Mouse (Mus musculus) 3T3-L1 (cell line): Measurements from ENCODE around the gene Ccn2.
A peak's percentile ranks its signal among the peaks of the same experiment; 100 is the strongest.

Experiments
- DNase-seq: peaks from one replicate; pipeline ENCODE4 v3.0.0-alpha.2; 2015; ENCODE audit warnings: low read depth, low spot score

The Ccn2 gene

DNA sequence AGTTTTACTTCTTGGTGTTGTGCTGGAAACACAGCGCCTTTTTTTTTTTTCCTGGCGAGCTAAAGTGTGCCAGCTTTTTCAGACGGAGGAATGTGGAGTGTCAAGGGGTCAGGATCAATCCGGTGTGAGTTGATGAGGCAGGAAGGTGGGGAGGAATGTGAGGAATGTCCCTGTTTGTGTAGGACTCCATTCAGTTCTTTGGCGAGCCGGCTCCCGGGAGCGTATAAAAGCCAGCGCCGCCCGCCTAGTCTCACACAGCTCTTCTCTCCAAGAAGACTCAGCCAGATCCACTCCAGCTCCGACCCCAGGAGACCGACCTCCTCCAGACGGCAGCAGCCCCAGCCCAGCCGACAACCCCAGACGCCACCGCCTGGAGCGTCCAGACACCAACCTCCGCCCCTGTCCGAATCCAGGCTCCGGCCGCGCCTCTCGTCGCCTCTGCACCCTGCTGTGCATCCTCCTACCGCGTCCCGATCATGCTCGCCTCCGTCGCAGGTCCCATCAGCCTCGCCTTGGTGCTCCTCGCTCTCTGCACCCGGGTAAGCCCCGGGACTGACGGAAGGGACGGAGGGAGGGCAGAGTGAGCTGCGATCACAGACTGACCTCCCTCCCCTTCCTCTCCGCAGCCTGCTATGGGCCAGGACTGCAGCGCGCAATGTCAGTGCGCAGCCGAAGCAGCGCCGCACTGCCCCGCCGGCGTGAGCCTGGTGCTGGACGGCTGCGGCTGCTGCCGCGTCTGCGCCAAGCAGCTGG, at the start of gene Ccn2:
Gene Ccn2, plus strand, starts transcription at position 193 of the 753 bp plus-strand sequence.
- DNase-seq, result peak; percentile 76

DNA sequence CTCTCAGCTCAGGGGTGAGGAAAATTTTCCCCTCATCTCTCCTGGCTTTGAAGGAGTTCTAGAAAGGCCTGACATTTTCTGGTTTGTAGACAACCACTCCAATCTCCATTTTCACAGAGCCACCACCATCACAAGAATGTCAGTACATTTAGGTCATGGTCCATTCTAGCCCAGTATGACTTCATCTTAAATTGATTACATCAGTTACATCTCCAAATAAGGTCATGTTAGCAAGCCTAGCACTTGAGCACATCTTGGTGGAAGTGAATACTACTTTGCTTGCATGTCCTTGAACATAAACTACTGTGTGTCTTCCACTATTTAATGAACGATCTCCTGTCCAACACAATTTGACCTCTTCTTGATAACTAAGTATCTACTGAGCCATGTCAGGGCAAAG, 42.4 kb upstream of the Ccn2 start:
- peak; percentile 13 for DNase-seq

DNA sequence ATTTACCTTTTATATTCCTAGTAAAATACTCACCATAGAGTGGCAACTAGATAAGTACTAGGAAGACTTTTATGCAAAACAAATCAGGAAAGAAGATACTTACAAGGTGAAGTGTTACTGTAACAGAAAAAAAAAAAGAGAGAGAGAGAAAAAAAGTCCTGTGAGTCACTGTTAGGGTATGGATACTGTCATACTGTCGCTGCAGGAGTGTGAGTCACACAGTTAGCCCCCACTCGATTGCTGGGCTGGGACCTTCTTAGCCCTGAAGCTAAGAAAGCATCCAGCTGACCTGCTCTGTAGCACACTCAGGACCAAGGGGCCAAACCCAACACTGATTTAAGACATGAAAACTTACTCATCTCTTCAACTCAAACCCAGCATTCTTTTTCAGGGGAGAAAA, 41.2 kb upstream of the Ccn2 start:
- DNase-seq, result peak; percentile 66

DNA sequence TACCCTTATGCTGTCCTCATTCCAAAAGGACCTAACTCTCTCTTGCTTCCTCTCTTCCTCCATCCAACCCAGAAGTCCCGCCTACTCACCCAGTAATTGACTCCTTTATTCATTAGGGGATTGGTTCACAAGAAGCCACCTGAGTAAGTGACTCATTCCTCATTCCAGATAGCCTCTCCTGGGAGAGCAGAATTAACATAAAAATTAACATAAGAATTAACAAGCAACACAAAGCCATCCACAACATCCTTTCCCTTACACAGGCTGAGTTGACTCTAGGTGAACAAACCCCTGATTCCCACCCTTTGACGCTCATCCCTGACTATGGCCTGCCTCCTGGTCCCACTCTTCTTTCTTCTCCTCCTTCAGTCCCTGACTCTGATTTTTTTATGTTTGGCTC, 36.9 kb upstream of the Ccn2 start:
- no peak for DNase-seq

DNA sequence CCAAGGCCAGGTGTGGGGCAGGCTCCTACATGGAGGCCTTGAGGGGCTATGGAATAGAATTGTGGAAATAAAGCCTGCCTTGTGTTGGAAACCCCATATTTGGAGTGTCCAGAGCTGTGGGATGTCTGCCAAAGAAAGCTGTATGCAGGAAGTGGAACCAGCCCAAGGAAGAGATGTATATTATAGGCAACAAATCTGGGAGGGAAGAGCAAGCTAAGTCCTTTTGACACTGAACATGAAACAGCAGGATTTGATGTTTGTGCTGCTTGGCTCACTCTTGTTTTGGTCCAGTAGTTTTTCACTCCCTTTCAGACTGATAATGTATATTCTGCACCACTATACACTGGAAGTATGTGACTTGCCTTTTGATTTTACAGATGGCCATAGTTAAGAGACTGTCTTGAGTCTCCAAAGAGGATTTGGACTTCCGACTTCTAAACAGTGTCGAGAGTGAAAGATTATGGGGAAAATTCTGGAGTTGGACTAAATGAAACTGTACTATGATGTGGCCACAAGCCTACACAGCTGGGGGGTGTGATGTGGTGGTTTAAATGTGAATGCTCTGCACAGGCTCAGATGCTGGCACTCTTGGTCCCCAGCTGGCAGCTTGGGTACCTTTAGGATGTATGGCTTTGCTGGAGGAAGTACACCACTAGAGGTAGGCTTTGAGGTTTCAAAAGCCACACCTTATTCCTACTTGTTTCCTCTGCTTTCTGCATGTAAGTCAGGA, 25.4 kb upstream of the Ccn2 start:
- peak; percentile 31 for DNase-seq

DNA sequence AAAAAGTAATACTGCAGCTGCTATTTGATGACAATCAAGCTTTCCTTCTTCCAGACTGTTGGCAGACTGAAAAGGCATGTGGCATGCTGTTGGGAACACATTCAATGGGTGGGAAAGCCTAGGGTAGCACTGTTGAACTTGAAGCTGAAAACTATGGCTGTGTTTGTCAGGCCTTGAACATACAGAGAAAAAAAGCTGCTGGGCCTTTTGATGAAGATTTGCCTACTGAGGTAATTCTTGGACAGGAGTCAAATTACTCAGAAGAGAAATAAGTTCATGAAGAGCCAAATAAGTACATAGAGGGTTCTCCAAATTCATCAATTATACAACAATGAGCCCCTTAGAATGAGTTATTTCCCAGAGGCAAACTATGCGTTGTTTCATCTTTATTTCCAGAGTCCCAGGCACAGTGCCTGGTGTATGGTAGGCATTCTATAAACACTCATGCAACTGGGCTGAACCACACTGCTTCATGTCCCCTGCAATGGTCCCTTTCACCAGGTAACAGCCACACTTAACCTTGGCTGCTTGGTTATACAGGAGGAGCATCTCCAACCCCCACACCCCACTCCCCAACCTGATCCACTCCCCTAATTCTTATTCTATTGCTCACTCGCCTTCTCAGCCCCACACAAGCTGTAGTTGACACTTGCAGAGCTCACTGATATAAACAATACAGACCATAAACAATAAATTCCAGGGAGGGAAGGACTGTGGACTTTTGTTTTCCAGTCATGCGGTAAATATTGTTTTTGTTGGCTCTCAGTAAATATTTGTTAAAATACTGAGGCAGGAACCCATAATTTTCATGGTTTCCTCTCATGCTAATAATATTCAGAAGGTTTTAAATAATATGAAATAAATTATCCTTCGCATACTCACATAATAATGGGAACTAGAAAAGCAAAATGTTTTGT, 22.9 kb upstream of the Ccn2 start:
- DNase-seq, result no peak

DNA sequence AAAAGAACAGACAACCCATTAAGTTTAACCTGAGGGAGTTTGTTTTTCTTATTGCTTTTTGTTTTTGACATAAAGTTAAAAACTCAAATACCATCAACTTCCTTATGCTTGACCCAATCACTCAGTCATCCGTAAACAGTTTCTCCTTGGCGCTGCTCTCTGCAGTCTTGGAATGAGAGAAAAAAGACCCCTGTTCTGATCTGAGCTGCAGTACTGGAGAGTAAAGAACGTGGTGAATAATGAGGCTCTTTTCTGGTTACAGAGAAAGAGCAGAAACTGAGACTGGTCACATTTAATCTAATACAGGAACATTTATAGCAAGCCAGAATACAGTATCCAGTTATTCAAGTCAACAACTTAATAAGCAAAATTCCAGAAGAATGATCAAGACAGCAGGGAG, 21.8 kb upstream of the Ccn2 start:
- DNase-seq, result no peak

DNA sequence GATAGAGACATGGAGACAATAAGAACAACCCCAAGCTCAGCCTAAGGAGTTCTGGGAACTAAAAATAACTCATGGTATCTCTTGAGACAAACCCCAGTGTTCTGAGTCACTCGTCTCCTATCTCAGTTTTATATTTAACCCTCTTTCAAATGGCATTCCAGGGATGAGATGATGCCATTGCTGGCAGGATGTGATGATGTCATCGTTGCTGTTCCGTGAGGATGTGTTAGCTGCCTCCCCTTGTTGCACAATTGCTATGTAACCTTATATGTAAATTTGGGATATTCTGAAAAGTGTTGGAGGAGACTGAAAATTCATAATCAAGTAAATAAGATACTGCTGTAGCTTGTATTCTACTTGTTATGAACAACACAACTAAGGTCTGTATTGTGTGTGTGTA, 14.2 kb upstream of the Ccn2 start:
- DNase-seq, result peak; percentile 88

DNA sequence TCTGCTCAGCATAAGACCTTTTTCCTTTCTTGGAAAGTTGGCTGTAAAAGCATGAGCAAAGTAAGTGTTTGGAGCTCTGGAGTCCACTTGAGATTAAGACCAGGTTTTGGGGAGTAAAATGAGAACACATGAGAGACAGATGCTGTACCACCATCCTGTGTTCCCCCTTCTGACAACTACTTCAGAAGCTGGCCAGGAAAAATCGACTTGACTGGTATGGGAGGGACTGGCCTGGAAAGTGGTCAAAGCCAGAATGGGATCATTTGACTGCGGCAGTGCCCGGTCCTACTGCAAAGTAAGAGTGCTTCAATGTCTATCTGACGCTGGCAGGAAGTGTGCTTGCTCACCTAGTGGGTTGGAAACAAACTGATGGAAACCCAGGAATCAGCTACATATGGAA, 6.4 kb upstream of the Ccn2 start:
- DNase-seq, result no peak

DNA sequence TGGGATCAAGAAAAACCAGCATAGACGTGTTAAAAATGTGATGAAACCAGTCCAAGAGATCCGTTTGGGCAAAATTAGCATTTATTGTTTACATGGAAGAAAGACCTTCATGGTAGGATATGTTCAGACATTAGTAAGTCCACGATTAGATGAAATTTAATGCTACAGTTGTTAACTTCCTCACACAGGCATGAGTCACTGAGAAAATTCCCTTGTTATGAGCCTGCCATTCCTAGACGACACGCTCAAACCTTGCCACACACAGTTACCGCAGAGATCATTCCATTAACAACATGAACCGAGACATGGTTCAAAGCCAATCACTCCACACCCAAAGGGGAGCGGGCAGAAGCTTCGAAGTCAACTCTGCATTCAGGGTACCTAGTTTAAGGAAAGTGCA, 6.0 kb upstream of the Ccn2 start:
- DNase-seq, result peak; percentile 57

DNA sequence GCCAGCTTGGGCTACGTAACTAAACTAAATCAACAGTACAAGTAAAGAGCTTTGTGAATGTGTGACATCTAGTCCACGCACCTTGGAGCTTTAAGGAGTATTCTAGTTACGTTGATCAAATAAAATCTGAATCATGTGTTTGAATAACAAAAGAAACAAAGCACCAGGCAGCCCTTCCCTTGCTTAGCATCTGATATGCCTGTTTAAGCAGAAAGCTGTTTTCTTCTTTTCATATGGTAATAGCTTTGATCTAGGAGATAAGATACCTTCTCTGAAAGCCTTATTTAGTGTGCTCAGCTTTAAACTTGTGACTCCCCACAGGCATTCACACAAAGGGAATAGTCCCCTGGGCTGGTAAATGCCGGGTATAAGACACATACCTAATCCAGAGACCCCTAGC, 4.7 kb upstream of the Ccn2 start:
- no peak for DNase-seq

DNA sequence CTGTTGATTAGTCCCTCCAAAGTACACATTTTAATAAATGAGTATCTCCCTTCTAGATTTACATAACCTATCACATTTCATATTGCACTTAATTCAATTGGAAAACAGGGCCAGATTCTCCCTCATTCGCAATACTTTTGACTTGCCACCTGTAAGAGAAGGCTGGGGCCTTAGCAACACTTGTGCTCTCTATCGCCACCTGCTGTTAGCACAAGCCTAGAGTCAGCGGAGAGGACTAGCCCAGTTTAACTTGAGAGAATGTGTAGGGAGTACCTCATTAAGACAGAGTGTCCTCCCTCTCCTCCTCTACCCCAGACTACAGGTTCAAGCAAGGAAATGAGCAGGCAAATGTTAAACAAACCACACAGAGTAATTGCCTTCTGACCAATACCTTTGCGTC, 4.1 kb upstream of the Ccn2 start:
- peak; percentile 79 for DNase-seq

DNA sequence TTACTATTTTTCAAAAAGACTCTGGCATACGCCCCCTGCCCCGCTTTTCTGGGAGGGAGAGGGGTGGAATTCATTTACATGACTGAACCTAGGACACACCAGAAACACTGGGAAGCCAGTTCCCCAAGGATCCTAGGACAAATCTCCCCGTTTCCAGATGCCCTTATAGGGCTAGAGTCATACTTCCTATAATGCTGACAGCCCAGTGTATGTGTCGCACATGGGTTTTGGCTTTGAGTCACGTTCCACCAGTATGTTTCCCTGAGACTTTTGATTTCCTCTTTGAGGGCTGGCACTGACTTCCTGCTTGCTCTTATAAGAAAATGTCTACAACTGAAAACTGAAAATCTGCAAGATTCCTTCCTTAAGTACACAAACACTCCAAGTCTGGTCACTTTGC, 3.5 kb upstream of the Ccn2 start:
- peak; percentile 20 for DNase-seq

DNA sequence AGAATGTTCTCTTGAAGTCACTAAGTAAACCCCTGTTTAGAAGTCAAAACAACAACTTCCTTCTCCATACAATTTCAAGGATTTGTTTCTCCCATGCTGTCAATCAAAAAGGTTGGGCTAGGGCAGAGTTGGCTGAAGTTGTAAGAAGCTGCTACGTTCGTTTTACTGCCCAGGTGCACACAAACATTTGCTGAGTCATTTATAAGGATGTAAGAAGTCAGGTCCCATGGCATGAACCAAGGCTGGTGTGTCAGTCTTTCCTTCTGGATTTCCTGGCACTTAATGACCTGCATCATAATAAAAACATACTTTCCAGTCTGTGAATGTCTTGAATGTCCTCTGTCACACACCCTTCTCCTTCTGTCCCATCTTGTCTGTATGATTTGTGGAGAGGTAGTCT, 2.9 kb upstream of the Ccn2 start:
- no peak for DNase-seq

DNA sequence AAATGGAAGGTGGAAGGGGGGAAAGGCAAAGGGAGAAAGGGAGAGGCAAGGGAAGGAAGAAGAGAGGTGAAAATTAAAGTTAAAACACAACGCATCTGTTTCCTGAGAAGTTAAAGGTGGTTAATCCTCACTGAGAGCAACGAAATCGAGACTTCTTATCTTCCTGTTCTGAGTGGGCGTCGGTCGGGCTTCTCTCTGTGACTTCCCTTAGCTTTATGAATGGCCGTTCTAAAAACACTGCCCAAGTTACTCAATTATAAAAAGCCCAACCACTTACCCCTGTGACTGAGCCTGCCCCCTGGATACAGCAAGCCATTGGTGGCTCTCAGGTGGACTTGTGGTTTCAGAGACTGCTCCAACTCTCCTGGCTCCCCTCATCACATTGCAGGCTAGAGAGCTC, 2.3 kb upstream of the Ccn2 start:
- DNase-seq, result no peak

DNA sequence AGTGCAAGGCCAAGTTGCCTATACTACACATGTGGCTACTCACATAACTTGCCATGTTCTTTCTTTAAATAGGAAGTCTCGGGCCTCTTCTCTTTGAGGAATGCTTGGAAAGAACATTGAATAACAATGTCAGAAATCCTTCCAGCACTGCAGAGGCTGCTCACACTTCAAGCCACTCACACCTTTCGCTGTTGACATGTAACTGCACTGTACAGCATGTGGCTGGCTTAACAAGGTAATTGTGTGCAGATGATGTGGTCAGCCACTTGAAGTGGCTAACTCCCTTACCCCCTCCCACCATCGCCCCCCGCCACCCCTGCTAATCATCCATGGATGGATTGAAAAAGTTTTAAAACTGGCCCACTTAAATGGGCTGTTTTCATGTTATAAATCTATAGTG, 1.7 kb upstream of the Ccn2 start:
- DNase-seq, result no peak

DNA sequence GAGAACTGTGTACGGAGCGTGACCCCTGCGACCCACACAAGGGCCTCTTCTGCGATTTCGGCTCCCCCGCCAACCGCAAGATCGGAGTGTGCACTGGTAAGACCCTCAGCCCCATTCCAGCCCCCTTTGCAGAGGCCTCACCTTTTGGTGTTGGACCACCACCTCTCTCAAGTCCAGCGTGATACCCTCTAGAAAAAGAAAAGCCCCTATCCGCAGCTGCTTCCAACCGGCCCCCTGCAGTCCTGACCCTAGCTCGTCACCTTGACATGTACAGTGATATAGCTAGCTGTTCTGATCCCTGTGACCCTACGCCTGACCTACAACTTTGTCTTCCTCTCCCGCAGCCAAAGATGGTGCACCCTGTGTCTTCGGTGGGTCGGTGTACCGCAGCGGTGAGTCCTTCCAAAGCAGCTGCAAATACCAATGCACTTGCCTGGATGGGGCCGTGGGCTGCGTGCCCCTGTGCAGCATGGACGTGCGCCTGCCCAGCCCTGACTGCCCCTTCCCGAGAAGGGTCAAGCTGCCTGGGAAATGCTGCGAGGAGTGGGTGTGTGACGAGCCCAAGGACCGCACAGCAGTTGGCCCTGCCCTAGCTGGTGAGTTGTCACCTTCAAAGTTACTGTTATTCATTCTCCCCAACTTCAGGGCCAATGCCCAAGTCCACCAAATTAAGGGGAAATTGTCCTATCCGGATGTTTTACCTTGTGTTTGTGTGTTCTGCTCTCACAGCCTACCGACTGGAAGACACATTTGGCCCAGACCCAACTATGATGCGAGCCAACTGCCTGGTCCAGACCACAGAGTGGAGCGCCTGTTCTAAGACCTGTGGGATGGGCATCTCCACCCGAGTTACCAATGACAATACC, 994 bp downstream of the Ccn2 start:
- peak; percentile 38 for DNase-seq

DNA sequence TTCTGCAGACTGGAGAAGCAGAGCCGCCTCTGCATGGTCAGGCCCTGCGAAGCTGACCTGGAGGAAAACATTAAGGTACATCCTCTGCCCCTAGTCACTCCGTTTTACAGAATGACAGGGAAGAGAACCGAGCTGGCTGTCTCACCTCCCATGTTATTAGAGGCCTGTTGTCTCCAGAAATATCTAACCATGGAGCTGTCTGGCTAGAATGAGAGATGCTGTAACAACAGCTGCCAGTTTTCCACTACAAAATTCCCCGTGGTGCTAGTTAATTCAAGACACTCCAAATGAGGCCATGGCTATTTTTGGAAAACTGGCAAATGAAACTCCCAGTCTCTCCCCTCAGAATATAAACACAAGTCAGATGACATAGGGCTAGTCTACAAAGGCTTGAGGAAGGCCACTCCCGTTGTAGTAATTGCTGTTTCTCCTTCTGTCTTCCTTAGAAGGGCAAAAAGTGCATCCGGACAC, 1.7 kb downstream of the Ccn2 start:
- no peak for DNase-seq

DNA sequence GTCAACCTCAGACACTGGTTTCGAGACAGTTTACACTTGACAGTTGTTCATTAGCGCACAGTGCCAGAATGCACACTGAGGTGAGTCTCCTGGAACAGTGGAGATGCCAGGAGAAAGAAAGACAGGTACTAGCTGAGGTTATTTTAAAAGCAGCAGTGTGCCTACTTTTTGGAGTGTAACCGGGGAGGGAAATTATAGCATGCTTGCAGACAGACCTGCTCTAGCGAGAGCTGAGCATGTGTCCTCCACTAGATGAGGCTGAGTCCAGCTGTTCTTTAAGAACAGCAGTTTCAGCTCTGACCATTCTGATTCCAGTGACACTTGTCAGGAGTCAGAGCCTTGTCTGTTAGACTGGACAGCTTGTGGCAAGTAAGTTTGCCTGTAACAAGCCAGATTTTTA, 2.5 kb downstream of the Ccn2 start:
- DNase-seq, result no peak

DNA sequence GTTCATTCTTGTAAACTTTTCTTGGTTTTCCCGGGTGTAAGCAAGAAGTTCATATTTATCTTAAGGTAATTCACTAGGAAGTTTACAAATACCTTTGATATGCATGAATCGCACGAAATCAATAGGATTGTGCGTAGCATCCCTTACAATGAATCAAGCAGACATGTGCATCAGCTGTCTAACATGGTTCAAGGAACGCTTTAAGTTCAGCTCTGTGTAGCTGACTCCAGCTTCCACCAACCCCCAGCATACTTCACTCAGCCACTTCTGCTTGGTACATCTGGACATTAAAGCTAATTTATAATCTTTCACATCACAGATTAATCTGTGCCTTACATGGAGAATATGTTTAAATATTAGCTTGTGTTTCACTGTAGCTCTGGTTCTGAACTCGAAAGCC, 3.5 kb downstream of the Ccn2 start:
- DNase-seq, result no peak

DNA sequence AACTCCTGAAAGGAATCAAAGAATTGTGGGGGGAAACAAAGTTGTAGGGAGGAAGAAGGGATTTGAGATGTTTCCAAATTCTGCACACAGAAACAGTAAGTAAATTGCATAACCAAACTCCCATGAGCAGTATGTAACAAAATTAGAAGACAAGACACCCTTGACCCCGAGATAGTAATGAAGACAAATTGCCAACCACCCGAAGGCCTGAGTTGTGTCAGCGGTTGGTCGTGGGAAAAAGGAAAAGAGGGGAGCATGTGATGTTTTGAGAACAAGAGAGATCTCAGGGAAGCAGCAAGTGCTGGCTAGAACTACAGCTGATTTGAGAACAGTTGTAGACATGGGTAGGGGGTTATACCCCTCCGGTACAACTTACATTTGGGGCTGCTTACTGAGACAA, 4.6 kb downstream of the Ccn2 start:
- no peak for DNase-seq
